Mouse (Mus musculus) adrenal gland, adult (tissue): ENCODE measurements at regions not wholly inside any gene's neighbourhood (a gene's known extent, or its start where the extent isn't known, plus 50 kb on each side); places are given as distances from the start of the nearest gene placed in this dataset.

Experiments
- DNase-seq, 2 experiments: peaks; one replicate each; pipeline ENCODE4 v3.0.0; 2022 to 2023; ENCODE audit warnings: low spot score in 1 of 2; ENCODE audit not compliant: inconsistent age in 2 of 2

DNA sequence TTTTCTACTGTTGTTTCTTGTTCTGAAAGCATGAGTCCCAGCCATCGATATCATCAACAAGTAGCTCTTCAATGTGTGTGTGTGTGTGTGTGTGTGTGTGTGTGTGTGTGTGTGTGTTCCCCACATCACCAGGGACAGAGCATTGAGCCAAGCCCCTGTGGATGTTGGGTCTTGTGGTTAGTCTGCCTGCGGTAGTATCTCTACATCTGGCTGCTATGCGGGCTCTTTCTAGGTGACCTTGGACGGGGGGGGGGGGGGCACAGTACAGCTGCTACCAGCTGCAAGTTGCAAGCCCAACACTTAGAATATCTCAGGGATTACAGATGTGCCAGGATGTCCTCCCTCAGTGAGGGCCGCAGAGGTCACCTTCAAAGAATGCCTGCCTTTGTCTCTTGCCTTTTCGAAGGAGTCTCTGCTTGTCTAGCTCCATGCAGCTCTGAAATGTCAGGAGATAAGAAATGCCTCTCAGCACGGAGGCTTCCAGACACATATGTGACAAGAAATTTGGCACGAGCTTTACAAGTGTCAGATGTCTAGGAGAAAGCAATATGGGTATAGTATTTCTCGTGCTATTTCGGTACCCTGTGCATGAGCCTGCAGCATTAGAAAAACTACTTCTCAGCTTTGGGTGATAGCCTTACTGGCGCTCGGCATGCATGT is 75.6 kb upstream of the Pgrmc2 start:
- no peak for DNase-seq

DNA sequence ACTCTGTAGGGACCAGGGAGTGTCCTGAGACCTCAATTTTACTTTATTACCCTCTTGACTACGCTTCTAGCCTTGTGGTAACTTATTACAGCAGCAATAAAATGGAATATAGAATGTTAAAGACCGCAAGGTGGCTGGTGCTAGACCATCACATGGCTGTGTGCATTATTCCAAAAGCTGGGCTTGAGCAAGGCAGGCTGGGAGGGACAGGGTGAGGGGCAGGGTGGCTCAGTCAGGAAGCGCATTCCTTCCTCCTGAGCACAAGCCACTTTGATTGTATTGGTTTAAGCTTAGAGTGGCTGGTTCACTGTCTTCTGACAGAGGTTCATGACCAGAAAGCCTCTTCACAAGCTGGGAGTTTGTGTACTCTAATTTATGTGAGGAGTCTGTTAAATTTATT is 74.6 kb upstream of the Pgrmc2 start:
- DNase-seq: no peak

- DNase-seq: no peak
These were observed 73.7 kb upstream of the Pgrmc2 start for GRCm38 (mm10) chr3:41156562-41156961.

DNA sequence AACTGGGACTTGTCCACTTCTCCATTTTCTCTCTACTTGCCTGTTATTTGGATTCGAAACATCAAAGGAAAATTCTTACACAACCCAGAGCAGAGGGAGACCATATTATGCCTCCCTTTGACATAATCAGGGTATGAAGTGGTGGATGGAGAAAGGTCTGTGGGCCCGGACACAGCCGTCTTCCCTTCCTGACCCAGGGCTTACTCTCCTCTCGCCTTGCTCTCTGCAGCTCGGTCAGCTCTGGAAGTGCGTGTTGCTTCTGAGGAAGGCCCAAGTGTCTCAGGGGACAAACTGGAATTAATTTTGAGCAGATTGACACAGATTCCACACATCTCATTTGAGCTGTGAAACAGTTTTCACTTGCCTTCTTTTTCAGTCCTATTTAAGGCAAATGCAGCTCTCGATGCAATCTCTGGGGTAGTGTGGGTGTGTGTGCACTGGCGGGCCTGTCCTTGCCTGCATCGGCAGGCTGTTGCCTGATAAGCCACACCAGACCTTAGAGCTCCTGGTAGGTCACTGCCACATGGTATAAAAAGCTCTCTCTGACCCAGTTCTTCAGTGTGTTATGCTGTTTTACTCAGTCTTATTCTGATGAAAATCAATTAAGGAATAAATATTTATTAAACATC is 72.4 kb upstream of the Pgrmc2 start:
- DNase-seq: no peak

DNA sequence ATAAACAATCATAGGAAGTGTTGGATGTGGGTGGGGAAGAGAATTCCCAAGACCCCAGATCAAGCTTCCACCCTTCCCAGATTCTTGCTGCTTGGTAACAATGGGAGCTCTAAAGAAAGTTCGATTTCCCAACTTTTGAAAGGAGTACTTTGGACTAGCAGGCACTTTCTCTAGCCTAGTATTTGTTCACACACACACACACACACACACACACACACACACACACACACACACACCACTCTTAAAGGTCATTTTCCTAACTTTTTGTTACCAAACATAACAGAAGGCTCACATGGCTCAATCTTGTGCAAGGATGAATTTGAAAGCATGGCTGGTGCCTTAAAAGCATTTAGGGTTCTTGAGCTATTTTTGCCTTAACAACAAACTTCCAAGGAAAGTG is 71.6 kb upstream of the Pgrmc2 start:
- no peak for DNase-seq

DNA sequence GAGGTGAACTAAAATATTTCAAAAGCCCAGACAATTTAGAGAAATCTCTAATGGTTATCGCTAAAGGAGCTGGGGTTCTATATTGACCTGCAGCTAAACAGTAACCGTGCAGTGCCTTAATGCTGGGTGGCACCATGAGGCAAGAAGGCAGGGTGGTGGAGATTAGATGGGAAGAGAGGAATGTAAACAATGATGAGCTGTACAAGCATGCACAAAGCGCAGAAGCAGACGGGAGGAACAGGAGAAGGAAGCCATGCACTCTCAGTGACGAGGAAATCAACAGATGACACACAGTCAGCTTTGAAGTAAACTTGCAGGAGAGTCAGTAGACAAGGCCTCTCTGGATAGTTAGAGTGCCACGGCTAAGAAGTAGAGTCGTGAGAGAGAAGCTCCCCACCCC is 69.1 kb upstream of the Pgrmc2 start:
- no peak for DNase-seq

- DNase-seq: no peak
These were observed 57.5 kb upstream of the Pgrmc2 start for GRCm38 (mm10) chr3:41140391-41140790.

DNA sequence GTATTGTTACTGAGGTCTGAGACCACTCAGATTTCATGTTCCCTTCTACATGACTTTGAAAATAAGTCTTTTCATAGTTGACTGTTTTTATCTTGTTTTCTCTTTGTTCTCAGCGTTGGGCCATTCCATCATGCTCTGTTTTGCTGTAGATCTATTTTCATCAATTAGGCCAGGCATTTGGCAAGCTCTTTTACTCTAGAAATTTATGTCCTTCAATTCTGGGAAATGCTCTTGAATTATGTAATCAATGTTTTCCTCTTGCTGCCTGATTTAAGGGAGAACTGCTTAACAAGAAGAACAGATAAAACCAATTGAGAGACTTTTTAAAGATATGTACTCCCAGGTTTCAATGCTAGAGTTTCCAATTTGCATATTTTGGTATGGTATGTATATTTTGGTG is 55.1 kb upstream of the Pgrmc2 start:
- peak in 1 of 2 experiments; percentile 75 for DNase-seq

DNA sequence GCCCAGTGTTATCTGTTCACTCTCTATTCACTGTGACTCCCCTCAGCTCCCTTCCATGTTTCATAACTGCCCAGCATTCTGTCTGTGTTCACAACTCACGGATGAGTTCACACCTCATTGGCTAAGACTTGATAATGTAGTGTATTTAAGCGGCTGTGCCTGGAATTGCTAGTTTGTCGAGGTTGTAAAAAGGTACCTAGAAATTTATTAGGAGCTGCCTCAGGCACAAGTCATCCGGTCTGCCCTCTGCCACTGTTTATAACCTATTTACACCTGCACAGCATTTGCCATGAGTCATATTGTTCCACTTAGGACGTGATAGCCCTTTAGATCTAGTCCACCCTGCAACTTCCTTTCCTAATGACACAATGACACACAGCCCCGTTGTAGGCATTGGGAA is 50.0 kb upstream of the Pgrmc2 start:
- no peak for DNase-seq
